Mouse (Mus musculus) heart, embryonic 12.5 days (tissue): ENCODE data around the gene Vmn2r118. TPM values are rescaled to one million over a fixed set of nuclear protein-coding genes. Genes with fewer than 3 reads are reported as not detected.

Source experiments
- ATAC-seq: fragments of 200-750 bp; cut with Nextera tagmentation; 2 replicates; pipeline ENCODE4 v1.8.0; 2017; ENCODE audit warnings: moderate TSS enrichment, moderate library complexity; ENCODE audit not compliant: insufficient number of reproducible peaks, low FRiP score
- H3K27ac ChIP-seq: fragments of 300-500 bp; sonication (generic); 2 replicates; pipeline ENCODE4 v1.5.1; 2016; ENCODE audit warnings: mild to moderate bottlenecking, moderate library complexity; ENCODE audit not compliant: poor library complexity, severe bottlenecking
- H3K27me3 ChIP-seq: fragments of 300-500 bp; sonication (generic); replicated peaks from 2 replicates; pipeline ENCODE4 v1.6.1; 2016; ENCODE audit warnings: mild to moderate bottlenecking, moderate library complexity
- H3K36me3 ChIP-seq: fragments of 300-500 bp; sonication (generic); 2 replicates; pipeline ENCODE4 v1.6.1; 2016; ENCODE audit warnings: mild to moderate bottlenecking, moderate library complexity
- H3K4me1 ChIP-seq: fragments of 300-500 bp; sonication (generic); replicated peaks from 2 replicates; pipeline ENCODE4 v1.6.1; 2016; ENCODE audit warnings: mild to moderate bottlenecking
- H3K4me2 ChIP-seq: fragments of 300-500 bp; sonication (generic); 2 replicates; pipeline ENCODE4 v1.6.1; 2016; ENCODE audit warnings: mild to moderate bottlenecking, moderate library complexity
- H3K4me3 ChIP-seq: fragments of 300-500 bp; sonication (generic); 2 replicates; pipeline ENCODE4 v1.5.1; 2016; ENCODE audit warnings: mild to moderate bottlenecking
- H3K9ac ChIP-seq: fragments of 300-500 bp; sonication (generic); 2 replicates; pipeline ENCODE4 v1.6.1; 2016; ENCODE audit warnings: mild to moderate bottlenecking, moderate library complexity
- H3K9me3 ChIP-seq: fragments of 300-500 bp; sonication (generic); replicated peaks from 2 replicates; pipeline ENCODE4 v1.6.1; 2016; ENCODE audit warnings: mild to moderate bottlenecking, moderate library complexity
- WGBS: fragments of 180-500 bp; shearing (Covaris S2); methylation state at CpG from one replicate; pipeline ENCODE4 v1.1.7; 2016; 5-methylcytosine and 5-hydroxymethylcytosine counted together
- polyA plus RNA-seq: library from polyadenylated mRNA; unstranded; fragments of >200 nt; fragmentation: Nextera tagmentation; extraction: Ambion mirVana; gene quantifications from 2 replicates; pipeline ENCODE4 v1.2.1, GENCODE M21; 2016

Gene Vmn2r118
- polyA plus RNA-seq, result not detected in 2 replicates

- Histone ChIP-seq H3K4me2 (no peak within 1 kb of the TSS), H3K27me3 (no peaks in the 10 kb centered on the region), H3K27ac (no peak within 1 kb of the TSS), H3K9me3 (no peaks in the 10 kb centered on the region), H3K9ac (no peak within 1 kb of the TSS), H3K36me3 (no peaks in the 10 kb centered on the region), H3K4me1 (no peaks in the 10 kb centered on the region), H3K4me3 (no peak within 1 kb of the TSS)
- WGBS, result 73% methylated on average over 3 of the region's 3 CpGs
- ATAC-seq, result no peak
Observed at GRCm38 (mm10) chr17:55625092-55625491, at the start of gene Vmn2r118. Vmn2r118 (minus strand) TSS chr17:55625192.

- no peak overlapping the region for H3K4me2 ChIP-seq
- 66% methylated on average over 2 of the region's 2 CpGs for WGBS
- H3K27ac ChIP-seq, result no peak overlapping the region
- no peaks in the 10 kb centered on the region for H3K4me1 ChIP-seq
- H3K4me3 ChIP-seq, result no peak overlapping the region
- ATAC-seq, result no peak
- no peak overlapping the region for H3K9ac ChIP-seq
- H3K36me3 ChIP-seq, result peaks cover 25% of the 10 kb centered on the region
- H3K27me3 ChIP-seq, result no peaks in the 10 kb centered on the region
- no peaks in the 10 kb centered on the region for H3K9me3 ChIP-seq
Observed at GRCm38 (mm10) chr17:55661099-55661498, 36.1 kb upstream of the Vmn2r118 start.

- Histone ChIP-seq H3K27me3 (no peaks in the 10 kb centered on the region), H3K4me2 (no peak overlapping the region), H3K9ac (no peak overlapping the region), H3K27ac (no peak overlapping the region), H3K9me3 (0 out of 2 replicates have a peak, but pooled peaks cover 4% of the 10 kb centered on the region), H3K4me1 (no peaks in the 10 kb centered on the region), H3K36me3 (no peaks in the 10 kb centered on the region), H3K4me3 (no peak overlapping the region)
- WGBS, result 59% methylated on average over 1 of the region's 1 CpGs
- no peak for ATAC-seq
Observed at GRCm38 (mm10) chr17:55590838-55591237, 34.2 kb downstream of the Vmn2r118 start.

DNA sequence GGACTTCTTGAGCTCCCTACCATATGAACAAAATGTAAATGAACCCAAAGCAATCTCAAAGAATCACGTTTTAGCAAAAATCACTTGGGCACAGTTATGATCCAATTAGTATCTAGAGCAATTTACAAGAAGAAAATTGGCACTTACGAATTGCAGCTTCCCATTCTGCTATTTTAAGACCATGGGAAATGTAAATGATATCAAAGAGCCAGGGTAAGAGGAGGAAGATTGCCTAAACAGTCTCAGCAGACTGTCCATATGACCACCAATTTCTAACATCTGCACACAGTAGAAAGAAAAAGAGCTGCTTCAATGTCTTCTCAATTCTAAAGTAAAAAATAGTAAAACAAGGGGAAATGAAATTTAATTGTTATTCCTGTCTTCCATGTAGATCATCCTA lies 63.2 kb downstream of the Vmn2r118 start:
- no peak overlapping the region for H3K27ac ChIP-seq
- no peaks in the 10 kb centered on the region for H3K27me3 ChIP-seq
- H3K4me1 ChIP-seq, result no peaks in the 10 kb centered on the region
- no peaks in the 10 kb centered on the region for H3K36me3 ChIP-seq
- H3K4me3 ChIP-seq, result no peak overlapping the region
- 54% methylated on average over 2 of the region's 2 CpGs for WGBS
- H3K4me2 ChIP-seq, result no peak overlapping the region
- no peak overlapping the region for H3K9ac ChIP-seq
- ATAC-seq, result no peak
- H3K9me3 ChIP-seq, result no peaks in the 10 kb centered on the region

- no peak for ATAC-seq
- Histone ChIP-seq H3K9me3 (peaks cover 3% of the 10 kb centered on the region; the same call in 1 of the 2 replicates), H3K4me3 (no peak overlapping the region), H3K9ac (no peak overlapping the region), H3K27me3 (no peaks in the 10 kb centered on the region), H3K36me3 (no peaks in the 10 kb centered on the region), H3K27ac (no peak overlapping the region), H3K4me2 (no peak overlapping the region), H3K4me1 (no peaks in the 10 kb centered on the region)
- 75% methylated on average over 1 of the region's 1 CpGs for WGBS
Observed at GRCm38 (mm10) chr17:55548476-55548875, 76.5 kb downstream of the Vmn2r118 start.

Other genes starting within 250 kb of the Vmn2r118 start
- gene St6gal2, start 179.8 kb downstream of the Vmn2r118 start, polyA plus RNA-seq, result 0.32 and 0.35 TPM in 2 replicates
- gene Pot1b, start 87.4 kb upstream of the Vmn2r118 start, polyA plus RNA-seq, result 4.5 and 5.4 TPM in 2 replicates
- 0.10 TPM in 1 of 2 replicates, not detected in the other for gene Adgre4, start 124.8 kb upstream of the Vmn2r118 start, polyA plus RNA-seq